Comparison of ENCODE assay signal across 8 mouse cellular contexts in the genomic region with DNA sequence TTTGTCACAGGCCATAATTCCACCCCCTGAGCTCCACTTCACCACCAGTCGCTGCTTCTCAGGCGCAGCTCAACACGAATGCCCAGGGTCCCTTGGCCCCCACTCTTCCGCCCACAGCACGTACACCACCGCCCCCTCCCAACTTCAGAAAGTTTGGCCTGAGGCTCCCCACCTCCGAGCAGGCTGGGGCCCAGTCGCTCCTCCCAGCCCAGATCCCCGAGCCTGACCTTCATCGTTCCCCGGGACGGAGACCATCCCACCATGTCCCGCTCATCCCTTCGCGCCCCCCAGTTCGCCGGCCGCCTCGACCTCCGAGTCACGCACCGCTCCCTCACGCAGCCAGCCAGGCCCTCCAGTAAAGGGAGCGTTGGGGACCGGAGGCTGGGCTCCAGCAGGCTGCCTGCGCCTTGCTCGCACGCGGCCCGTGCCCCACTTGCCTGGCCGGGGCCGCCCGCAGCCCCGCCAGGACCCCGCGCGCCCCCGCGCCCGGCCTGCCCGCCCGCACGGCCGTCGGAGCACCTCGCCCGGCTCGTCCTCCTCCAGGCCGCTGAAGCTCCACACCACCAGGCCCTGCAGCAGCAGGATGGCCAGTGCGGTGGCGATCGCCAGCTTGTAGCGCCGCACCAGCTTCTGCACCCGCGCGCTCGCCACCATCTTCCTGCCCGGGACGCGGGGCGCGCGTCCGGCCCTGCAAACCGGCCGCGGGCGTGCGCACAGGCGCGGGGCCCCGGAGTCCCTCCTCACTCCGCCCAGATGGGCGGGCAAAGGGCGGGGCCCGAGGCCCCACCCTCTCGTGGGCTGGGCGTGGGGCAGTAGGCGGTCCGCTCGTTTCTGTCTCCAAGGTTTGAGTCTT. TPM values are rescaled to one million over a fixed set of nuclear protein-coding genes. Genes with fewer than 3 reads are reported as not detected.
DNase-seq lines count a peak whose midpoint lies in the region; ATAC-seq lines count a peak whose summit lies in the region.

TSS of gene Xylt2 (minus strand) at position 762 of the 853 bp plus-strand sequence.

- ATAC-seq in hindbrain, embryonic 13.5 days (ENCODE audit: low FRiP score): peak; percentile 95

- H3K27ac ChIP-seq in hindbrain, embryonic 13.5 days: peak within 1 kb of the TSS; percentile 95

- peaks cover 41% of the 10 kb centered on the region for H3K4me1 ChIP-seq in hindbrain, embryonic 13.5 days (replicated peaks)

- peak within 1 kb of the TSS; percentile 93 for H3K4me3 ChIP-seq in hindbrain, embryonic 13.5 days

- peak within 1 kb of the TSS; percentile 70 for H3K4me2 ChIP-seq in hindbrain, embryonic 13.5 days

- no peaks in the 10 kb centered on the region for H3K9me3 ChIP-seq in hindbrain, embryonic 13.5 days

- DNase-seq in NIH3T3 (ENCODE audit: low read depth): peak; percentile 97
- DNase-seq in cerebellum, postnatal 10 days: peak; percentile 95 to 97
- DNase-seq in frontal cortex, postnatal 14 days (ENCODE audit: low spot score in 2 of 2): peak; percentile 76 to 84
- peak; percentile 75 to 88 for DNase-seq in layer of hippocampus, postnatal 25 days (ENCODE audit: extremely low spot score in 1 of 2, low spot score in 1 of 2)
- DNase-seq in lung, postnatal 25 days (ENCODE audit: low spot score): peak; percentile 92
- DNase-seq in retina, embryonic 14.5 days (ENCODE audit: low spot score): peak; percentile 95
- DNase-seq in thymus, postnatal 4 days: peak; percentile 96

- no peaks in the 10 kb centered on the region for H3K27me3 ChIP-seq in hindbrain, embryonic 13.5 days

- WGBS in hindbrain, embryonic 13.5 days: under 1% methylated on average over 78 of the region's 82 CpGs

- no peaks in the 10 kb centered on the region for H3K36me3 ChIP-seq in hindbrain, embryonic 13.5 days

- peak within 1 kb of the TSS; percentile 95 for H3K9ac ChIP-seq in hindbrain, embryonic 13.5 days

RNA-seq across cellular contexts. Expression of gene Xylt2, which starts in this region (rescaled TPM):
- 12.2 TPM in 2 replicates for polyA plus RNA-seq in hindbrain, embryonic 13.5 days (2015; fragmentation: Nextera tagmentation; extraction: Ambion mirVana)
- 10 to 100 TPM; 24.2 to 24.8 TPM for total RNA-seq in layer of hippocampus, postnatal 25 days (2021)

Comparison
In these comparisons a context has a peak if more than half of its experiments do, and no peak if none do; other contexts are left out.
1. Peak in every context shown above with its lines: DNase-seq, ATAC-seq, H3K4me3 ChIP-seq and H3K27ac ChIP-seq.